Mouse (Mus musculus) heart, adult 2 months (tissue): ENCODE results near the gene Spast. TPM values are rescaled to one million over a fixed set of nuclear protein-coding genes. Genes with fewer than 3 reads are reported as not detected.

Experiments
- DNase-seq, 2 experiments: peaks; one replicate each; pipeline ENCODE4 v3.0.0; 2021
- H3K27ac ChIP-seq: fragments of 200-600 bp; 2 replicates; pipeline ENCODE4 v1.8.1; 2022
- H3K27me3 ChIP-seq: fragments of 200-500 bp; 2 replicates; pipeline ENCODE4 v1.6.1; 2012; ENCODE audit warnings: mild to moderate bottlenecking, low read length, inconsistent platforms, mixed read lengths; ENCODE audit not compliant: control insufficient read depth, insufficient read depth
- H3K36me3 ChIP-seq: fragments of 200-500 bp; 2 replicates; pipeline ENCODE4 v1.6.1; 2012; ENCODE audit warnings: low read length, inconsistent platforms; ENCODE audit not compliant: control insufficient read depth, insufficient read depth
- H3K4me1 ChIP-seq: fragments of 200-500 bp; 2 replicates; pipeline ENCODE4 v1.6.1; 2011; ENCODE audit warnings: low read length; ENCODE audit not compliant: control insufficient read depth, insufficient read depth
- H3K4me3 ChIP-seq: fragments of 200-600 bp; 2 replicates; pipeline ENCODE4 v1.8.1; 2022
- H3K79me2 ChIP-seq: fragments of 200-500 bp; replicated peaks from 2 replicates; pipeline ENCODE4 v1.6.1; 2012; ENCODE audit warnings: mild to moderate bottlenecking, inconsistent platforms, low read length, moderate library complexity, mixed read lengths; ENCODE audit not compliant: control insufficient read depth, insufficient read depth
- H3K9ac ChIP-seq: fragments of 200-500 bp; 2 replicates; pipeline ENCODE4 v1.6.1; 2012; ENCODE audit warnings: low read depth, mild to moderate bottlenecking, control low read depth, inconsistent platforms, low read length, mixed read lengths
- CTCF ChIP-seq: fragments of 200-600 bp; IDR thresholded peaks from 2 replicates; pipeline ENCODE4 v1.8.1; 2022; ENCODE audit warnings: antibody characterized with exemption, mild to moderate bottlenecking, moderate library complexity
- EP300 ChIP-seq: fragments of 200-500 bp; IDR thresholded peaks from 2 replicates; pipeline ENCODE4 v1.6.1; 2011; ENCODE audit warnings: low read depth, low read length, control low read depth; ENCODE audit not compliant: insufficient read depth
- POLR2A ChIP-seq: fragments of 200-500 bp; IDR thresholded peaks from 2 replicates; pipeline ENCODE4 v1.6.1; 2011; ENCODE audit warnings: mild to moderate bottlenecking, low read depth, low read length, control low read depth; ENCODE audit not compliant: insufficient read depth
- WGBS: fragments of 180-500 bp; shearing (Covaris S2); methylation state at CpG from one replicate; pipeline ENCODE4 v1.1.7; 2018; 5-methylcytosine and 5-hydroxymethylcytosine counted together
- intact Hi-C: fragments of 180-260 bp; cut with DNase I; formaldehyde crosslinking; loops from one replicate; pipeline ENCODE4 v1.15.1; 2025
- polyA plus RNA-seq: library from polyadenylated mRNA; depleted of rRNA; stranded (reverse); fragments of >200 nt; gene quantifications from 2 replicates; pipeline ENCODE4 v1.2.3, GENCODE M21; 2012
- total RNA-seq, 2 experiments: library from RNA; stranded (reverse); gene quantifications; 2 replicates each; pipeline ENCODE4 v1.2.3; 2021

The Spast gene
- total and polyA plus RNA-seq, 3 experiments = 4.2 to 33.5 (median 29.2) TPM

DNA sequence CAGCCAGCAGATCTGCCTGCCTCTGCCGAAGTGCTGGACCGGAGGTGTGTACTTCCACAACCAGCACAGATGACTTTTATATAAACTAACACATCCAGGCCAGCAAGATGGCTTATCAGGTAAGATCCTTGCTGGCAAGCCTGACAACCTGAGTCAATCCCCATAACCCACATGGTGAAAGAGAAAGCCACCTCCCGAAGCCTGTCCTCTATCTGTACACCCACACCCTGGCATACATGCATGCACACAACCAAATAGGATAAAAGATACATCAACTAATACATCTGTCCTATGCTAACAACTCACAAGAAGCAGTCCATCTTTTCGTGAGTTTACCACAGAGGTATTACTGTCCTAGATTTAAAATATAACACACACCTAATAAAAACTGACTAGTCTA lies 34.7 kb upstream of the Spast start:
- Histone ChIP-seq H3K4me1 (no peaks in the 10 kb centered on the region), H3K27me3 (no peaks in the 10 kb centered on the region), H3K36me3 (no peaks in the 10 kb centered on the region), H3K9ac (no peak overlapping the region), H3K4me3 (no peak overlapping the region), H3K27ac (no peak overlapping the region), H3K79me2 (no peaks in the 10 kb centered on the region)
- intact Hi-C loops = no loop called here
- TF ChIP-seq CTCF (no peak), POLR2A (no peak), EP300 (no peak)
- WGBS = 86% methylated on average over 4 of the region's 4 CpGs
- no peak for DNase-seq

DNA sequence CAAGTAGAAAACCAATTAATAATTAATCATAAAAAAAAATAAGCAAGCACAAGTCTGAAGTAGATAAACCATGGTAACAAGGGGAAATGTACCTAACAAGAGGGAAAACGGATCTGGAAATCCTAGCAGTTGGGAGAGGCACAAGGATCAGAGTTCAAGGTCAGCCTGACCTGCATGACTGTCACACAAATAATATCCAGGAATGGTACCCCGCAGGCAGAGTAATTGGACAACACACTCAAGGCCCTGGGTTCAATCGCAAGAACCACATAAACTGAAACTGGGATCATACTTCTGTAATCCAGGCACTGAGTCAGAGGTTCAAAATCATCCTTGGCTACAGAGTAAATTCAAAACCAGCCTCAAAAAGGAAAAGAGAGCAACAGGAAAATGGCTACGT lies 33.2 kb upstream of the Spast start:
- intact Hi-C loops = no loop called here
- no peak overlapping the region for H3K27ac ChIP-seq
- no peaks in the 10 kb centered on the region for H3K27me3 ChIP-seq
- DNase-seq = no peak
- H3K79me2 ChIP-seq = no peaks in the 10 kb centered on the region
- no peaks in the 10 kb centered on the region for H3K4me1 ChIP-seq
- H3K9ac ChIP-seq = no peak overlapping the region
- no peak overlapping the region for H3K4me3 ChIP-seq
- H3K36me3 ChIP-seq = no peaks in the 10 kb centered on the region
- TF ChIP-seq POLR2A (no peak), CTCF (no peak), EP300 (no peak)
- WGBS = 88% methylated on average over 4 of the region's 4 CpGs

DNA sequence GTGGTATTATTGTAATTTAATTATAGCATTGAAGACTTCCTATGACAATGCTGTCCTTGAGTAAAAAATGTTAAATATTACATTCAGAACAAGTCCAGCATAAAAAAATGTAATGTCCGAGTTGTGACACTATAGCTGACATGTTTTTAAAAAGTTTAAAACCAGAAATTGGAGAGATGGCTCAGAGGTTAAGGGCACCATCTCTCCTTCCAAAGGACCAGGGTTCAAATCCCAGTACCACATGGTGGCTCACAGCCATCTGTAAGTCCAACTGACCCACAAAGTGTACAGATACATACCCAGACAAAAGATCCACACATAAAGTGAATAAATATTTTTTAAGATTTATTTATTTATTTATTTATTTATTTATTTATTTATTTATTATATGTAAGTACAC lies 32.8 kb upstream of the Spast start:
- TF ChIP-seq EP300 (no peak), POLR2A (no peak), CTCF (no peak)
- intact Hi-C loops = no loop called here
- no peaks in the 10 kb centered on the region for H3K36me3 ChIP-seq

GRCm38 (mm10) chr17:74315445-74316308 lies 23.1 kb upstream of the Spast start:
- H3K27ac ChIP-seq = peak overlapping the region; percentile 94
- no peaks in the 10 kb centered on the region for H3K79me2 ChIP-seq
- H3K36me3 ChIP-seq = no peaks in the 10 kb centered on the region
- under 1% methylated on average over 45 of the region's 45 CpGs for WGBS
- TF ChIP-seq POLR2A = no peak
- no peak for TF ChIP-seq EP300
- no peak for TF ChIP-seq CTCF
- H3K27me3 ChIP-seq = no peaks in the 10 kb centered on the region
- DNase-seq = no peak
- 0 out of 2 replicates have a peak, but pooled peaks cover 2% of the 10 kb centered on the region for H3K4me1 ChIP-seq
- intact Hi-C loops = loop anchor here (1.0 to 5.0 kb wide), 3 partner anchors 20 to 77 kb away; partner anchors contain the start of genes Memo1 and Spast
- peak overlapping the region; percentile 92 for H3K9ac ChIP-seq
- peak overlapping the region; percentile 83 for H3K4me3 ChIP-seq

More for the DNA sequence above, 32.8 kb upstream of the Spast start:
- no peaks in the 10 kb centered on the region for H3K79me2 ChIP-seq
- no peaks in the 10 kb centered on the region for H3K4me1 ChIP-seq
- no peak overlapping the region for H3K4me3 ChIP-seq
- H3K27ac ChIP-seq = no peak overlapping the region
- H3K9ac ChIP-seq = no peak overlapping the region
- WGBS = 96% methylated on average over 1 of the region's 1 CpGs
- no peaks in the 10 kb centered on the region for H3K27me3 ChIP-seq
- no peak for DNase-seq

DNA sequence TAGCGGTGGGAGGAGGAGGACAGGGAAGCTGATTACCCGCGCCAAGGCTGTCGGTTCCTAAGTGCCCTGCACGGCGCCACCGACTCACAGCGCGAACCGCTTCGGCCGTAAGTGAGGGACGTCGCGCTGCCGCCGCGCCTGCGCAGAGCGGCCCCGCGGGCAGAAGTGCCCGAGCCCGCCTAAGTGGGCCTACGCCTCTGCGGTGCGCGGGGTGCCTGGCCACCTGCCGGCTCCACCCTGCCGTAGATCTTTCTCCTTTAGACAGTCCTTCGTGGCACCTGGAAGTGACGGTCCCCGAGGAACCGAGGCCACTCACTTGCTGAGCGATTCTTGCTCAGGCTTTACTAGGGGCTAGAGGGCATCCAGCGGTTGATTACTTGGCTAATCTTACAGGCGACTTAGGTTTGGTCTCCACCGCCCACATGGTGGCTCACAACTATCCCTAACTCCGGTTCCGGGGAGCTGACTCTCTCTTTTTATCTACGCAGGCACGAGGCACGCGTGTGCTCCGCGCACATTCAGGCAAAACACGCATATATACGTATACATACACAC lies 22.4 kb upstream of the Spast start:
- H3K9ac ChIP-seq = peak overlapping the region; percentile 92
- WGBS = under 1% methylated on average over 48 of the region's 48 CpGs
- H3K36me3 ChIP-seq = no peaks in the 10 kb centered on the region
- H3K27me3 ChIP-seq = no peaks in the 10 kb centered on the region
- TF ChIP-seq CTCF (peak; percentile 48), EP300 (peak; percentile 53; the same call in 1 of the 2 replicates), POLR2A (peak; percentile 94)
- peak overlapping the region; percentile 94 for H3K27ac ChIP-seq
- intact Hi-C loops = loop anchor here (1.0 to 5.0 kb wide), 3 partner anchors 21 to 76 kb away; partner anchors contain the start of genes Memo1 and Spast
- H3K79me2 ChIP-seq = no peaks in the 10 kb centered on the region
- H3K4me3 ChIP-seq = peak overlapping the region; percentile 83
- 0 out of 2 replicates have a peak, but pooled peaks cover 2% of the 10 kb centered on the region for H3K4me1 ChIP-seq
- peak; percentile 93 to 94 for DNase-seq
